Mouse (Mus musculus): Measurements from ENCODE around the gene Rwdd1. TPM values are rescaled to one million over a fixed set of nuclear protein-coding genes. Genes with fewer than 3 reads are reported as not detected.
"Not testable (repeated sequence)": the region's sequence is repeated elsewhere in the genome, so short reads cannot be mapped to it uniquely, and the experiment has no call there.

Rwdd1 gene
- polyA plus RNA-seq, 1 experiment = 114 TPM

DNA sequence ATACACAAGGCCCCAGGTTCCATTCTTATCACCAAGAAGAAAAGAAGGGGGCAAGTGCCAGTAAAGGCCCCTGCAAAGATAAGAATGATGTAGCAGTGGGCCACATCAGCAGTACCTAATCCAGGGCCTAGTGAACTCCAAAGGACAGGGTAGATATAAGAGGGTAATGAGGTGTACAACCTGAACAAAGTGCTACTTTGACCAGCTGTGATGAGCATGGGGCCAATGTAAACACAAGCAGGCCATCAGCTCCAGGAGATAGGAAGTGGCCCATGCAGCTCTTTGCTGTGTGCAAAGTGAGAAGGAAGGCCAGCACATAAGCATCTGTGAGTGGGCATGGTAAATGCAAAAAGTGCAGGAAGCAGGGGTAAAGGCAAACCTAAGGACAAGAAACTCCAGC lies 21.0 kb downstream of the Rwdd1 start:
- TF ChIP-seq MYOD1 (IDR thresholded peaks at IDR 0.05; ENCODE audit: control insufficient read depth, insufficient read length, low read depth) (no peak), USF1 (IDR thresholded peaks at IDR 0.05; ENCODE audit: low read depth) (no peak), MYOG (IDR thresholded peaks at IDR 0.05; ENCODE audit: control insufficient read depth, extremely low read depth, insufficient read length) (no peak), CEBPB (IDR thresholded peaks at IDR 0.05; ENCODE audit: low read depth) (no peak), FOSL1 (IDR thresholded peaks at IDR 0.05; ENCODE audit: insufficient read depth, low read length, poor library complexity, severe bottlenecking) (no peak), CTCF (IDR thresholded peaks at IDR 0.05; ENCODE audit: control insufficient read depth, insufficient read depth, insufficient read length) (no peak), MAX (IDR thresholded peaks at IDR 0.05) (no peak)
- Histone ChIP-seq H3K79me3 (ENCODE audit: low read depth) (no peaks in the 10 kb centered on the region), H3K27me3 (ENCODE audit: control insufficient read depth, insufficient read depth, insufficient read length) (no peaks in the 10 kb centered on the region), H3K4me3 (ENCODE audit: insufficient read depth, poor library complexity, severe bottlenecking) (no peak overlapping the region), H3K79me2 (ENCODE audit: control insufficient read depth, insufficient read depth) (no peaks in the 10 kb centered on the region), H3K36me3 (ENCODE audit: control insufficient read depth, insufficient read depth) (peaks cover 93% of the 10 kb centered on the region), H3ac (ENCODE audit: control insufficient read depth, insufficient read length, low read depth) (no peak overlapping the region)

DNA sequence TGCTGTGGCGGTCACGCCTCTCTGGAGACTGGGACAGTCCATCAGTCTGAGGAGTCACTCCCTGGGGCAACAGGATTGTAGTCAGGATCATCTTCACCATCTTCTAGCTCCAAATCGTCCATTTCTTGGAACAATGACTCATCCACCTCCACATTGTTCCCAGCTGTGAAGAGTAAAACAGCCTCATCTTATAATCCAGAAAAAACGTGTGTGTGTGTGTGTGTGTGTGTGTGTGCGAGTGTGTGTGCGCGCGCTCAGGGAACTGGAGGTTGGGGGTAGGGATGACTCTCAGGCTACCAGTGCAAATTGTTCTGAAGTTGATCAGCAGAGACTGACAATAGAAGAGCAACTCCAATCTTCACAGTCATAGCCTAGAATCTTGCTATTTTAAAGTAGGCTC lies 22.7 kb downstream of the Rwdd1 start:
- H3K36me3 ChIP-seq (ENCODE audit: control insufficient read depth, insufficient read depth) = peaks cover 94% of the 10 kb centered on the region

DNA sequence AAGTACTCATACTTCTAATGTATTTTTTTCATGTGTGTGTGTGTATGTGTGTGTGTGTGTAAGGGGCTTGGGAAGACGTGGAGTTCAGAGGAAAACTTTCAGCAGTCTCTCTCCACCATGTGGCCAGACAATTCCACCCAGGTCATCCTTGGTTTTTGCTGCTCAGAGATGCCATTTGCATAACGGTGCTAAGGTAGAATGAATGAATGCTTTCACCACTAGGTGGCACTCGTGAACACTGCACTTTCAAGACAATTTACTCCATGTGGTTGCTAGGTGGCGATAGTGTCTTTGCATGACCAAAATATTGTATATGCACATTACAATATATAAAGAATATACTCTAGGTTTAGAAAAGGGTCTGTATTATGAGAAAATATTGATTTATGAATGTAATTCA lies 32.7 kb downstream of the Rwdd1 start:
- Histone ChIP-seq H3ac (ENCODE audit: control insufficient read depth, insufficient read length, low read depth) (no peak overlapping the region), H3K79me3 (ENCODE audit: low read depth) (no peaks in the 10 kb centered on the region), H3K36me3 (ENCODE audit: control insufficient read depth, insufficient read depth) (peaks cover 14% of the 10 kb centered on the region), H3K27me3 (ENCODE audit: control insufficient read depth, insufficient read depth, insufficient read length) (no peaks in the 10 kb centered on the region), H3K4me3 (ENCODE audit: insufficient read depth, poor library complexity, severe bottlenecking) (no peak overlapping the region), H3K79me2 (ENCODE audit: control insufficient read depth, insufficient read depth) (no peaks in the 10 kb centered on the region)
- TF ChIP-seq CTCF (IDR thresholded peaks at IDR 0.05; ENCODE audit: control insufficient read depth, insufficient read depth, insufficient read length) (peak; percentile 82), FOSL1 (IDR thresholded peaks at IDR 0.05; ENCODE audit: insufficient read depth, low read length, poor library complexity, severe bottlenecking) (no peak), MYOG (IDR thresholded peaks at IDR 0.05; ENCODE audit: control insufficient read depth, extremely low read depth, insufficient read length) (no peak), USF1 (IDR thresholded peaks at IDR 0.05; ENCODE audit: low read depth) (no peak), MAX (IDR thresholded peaks at IDR 0.05) (no peak), MYOD1 (IDR thresholded peaks at IDR 0.05; ENCODE audit: control insufficient read depth, insufficient read length, low read depth) (no peak)

More for the DNA sequence above, 22.7 kb downstream of the Rwdd1 start:
- not testable (repeated sequence) for H3K79me3 ChIP-seq (ENCODE audit: low read depth); H3K27me3 ChIP-seq (ENCODE audit: control insufficient read depth, insufficient read depth, insufficient read length); H3ac ChIP-seq (ENCODE audit: control insufficient read depth, insufficient read length, low read depth); H3K4me3 ChIP-seq (ENCODE audit: insufficient read depth, poor library complexity, severe bottlenecking); H3K79me2 ChIP-seq (ENCODE audit: control insufficient read depth, insufficient read depth)

DNA sequence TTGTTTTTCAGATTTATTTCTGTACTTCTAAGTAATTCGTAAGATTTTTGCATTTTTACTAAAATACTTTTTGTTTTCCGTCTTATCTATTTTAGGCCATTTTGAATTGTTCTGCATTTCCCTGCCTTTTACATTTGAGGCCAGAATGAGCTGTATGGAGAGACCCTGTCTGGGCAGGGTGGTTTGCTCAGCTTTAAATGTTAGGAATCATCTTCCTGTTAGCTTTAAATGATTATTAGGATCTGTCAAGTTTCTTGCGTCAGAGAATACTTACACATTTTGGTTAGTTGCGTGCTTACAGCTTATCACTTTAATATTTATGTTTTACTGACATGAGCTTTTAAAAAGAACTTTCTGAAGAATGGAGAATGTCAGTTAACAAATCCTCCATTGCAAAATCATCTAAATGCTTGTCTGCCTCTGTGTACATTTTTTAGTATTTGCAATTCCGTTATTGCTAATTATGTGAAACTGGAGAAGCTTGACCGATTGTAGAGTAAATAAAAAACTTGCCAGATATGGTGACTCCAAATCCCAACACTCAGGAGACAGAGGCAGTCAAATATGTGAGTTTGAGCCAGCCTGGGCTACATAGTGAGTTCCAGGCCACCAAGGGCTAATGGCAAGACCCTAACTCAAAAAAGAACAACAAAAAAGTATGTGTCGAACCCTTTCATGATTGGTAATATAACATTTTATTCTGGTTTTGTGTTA lies 44.5 kb downstream of the Rwdd1 start:
- Histone ChIP-seq H3ac (ENCODE audit: control insufficient read depth, insufficient read length, low read depth) (no peak overlapping the region), H3K4me3 (ENCODE audit: insufficient read depth, poor library complexity, severe bottlenecking) (no peak overlapping the region), H3K27me3 (ENCODE audit: control insufficient read depth, insufficient read depth, insufficient read length) (no peaks in the 10 kb centered on the region), H3K79me2 (ENCODE audit: control insufficient read depth, insufficient read depth) (no peaks in the 10 kb centered on the region), H3K36me3 (ENCODE audit: control insufficient read depth, insufficient read depth) (no peaks in the 10 kb centered on the region), H3K79me3 (ENCODE audit: low read depth) (no peaks in the 10 kb centered on the region)
- TF ChIP-seq MAX (IDR thresholded peaks at IDR 0.05) (no peak), CEBPB (IDR thresholded peaks at IDR 0.05; ENCODE audit: low read depth) (no peak), MYOG (IDR thresholded peaks at IDR 0.05; ENCODE audit: control insufficient read depth, extremely low read depth, insufficient read length) (no peak)

DNA sequence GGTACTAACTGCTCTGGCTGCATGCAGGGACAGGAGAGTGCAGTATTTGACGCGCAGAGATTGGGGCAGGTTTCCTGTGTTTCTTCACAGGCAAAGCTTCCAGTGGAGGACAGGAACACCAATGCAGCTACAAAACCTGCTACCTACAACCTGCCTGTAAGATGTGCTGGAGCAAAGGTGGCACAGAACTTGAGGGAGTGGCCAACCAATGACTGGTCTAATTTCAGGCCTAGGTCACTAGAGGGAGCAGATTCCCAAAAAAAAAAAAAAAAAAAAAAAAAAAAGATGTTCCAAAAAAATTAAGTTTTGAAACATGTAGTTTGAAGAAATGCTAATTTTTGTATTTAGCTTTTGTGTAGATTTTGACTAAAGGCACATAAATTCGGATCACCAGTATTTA lies 66.9 kb downstream of the Rwdd1 start:
- no peaks in the 10 kb centered on the region for H3K27me3 ChIP-seq (ENCODE audit: control insufficient read depth, insufficient read depth, insufficient read length)
- peaks cover 24% of the 10 kb centered on the region for H3K36me3 ChIP-seq (ENCODE audit: control insufficient read depth, insufficient read depth)
- no peak overlapping the region for H3K4me3 ChIP-seq (ENCODE audit: insufficient read depth, poor library complexity, severe bottlenecking)
- peaks cover 35% of the 10 kb centered on the region for H3K79me2 ChIP-seq (ENCODE audit: control insufficient read depth, insufficient read depth)
- TF ChIP-seq CEBPB (IDR thresholded peaks at IDR 0.05; ENCODE audit: low read depth) (no peak), MYOD1 (IDR thresholded peaks at IDR 0.05; ENCODE audit: control insufficient read depth, insufficient read length, low read depth) (no peak), MYOG (IDR thresholded peaks at IDR 0.05; ENCODE audit: control insufficient read depth, extremely low read depth, insufficient read length) (no peak), CTCF (IDR thresholded peaks at IDR 0.05; ENCODE audit: control insufficient read depth, insufficient read depth, insufficient read length) (no peak), MAX (IDR thresholded peaks at IDR 0.05) (no peak), FOSL1 (IDR thresholded peaks at IDR 0.05; ENCODE audit: insufficient read depth, low read length, poor library complexity, severe bottlenecking) (no peak)
- no peak overlapping the region for H3ac ChIP-seq (ENCODE audit: control insufficient read depth, insufficient read length, low read depth)
- H3K79me3 ChIP-seq (ENCODE audit: low read depth) = peaks cover 22% of the 10 kb centered on the region

DNA sequence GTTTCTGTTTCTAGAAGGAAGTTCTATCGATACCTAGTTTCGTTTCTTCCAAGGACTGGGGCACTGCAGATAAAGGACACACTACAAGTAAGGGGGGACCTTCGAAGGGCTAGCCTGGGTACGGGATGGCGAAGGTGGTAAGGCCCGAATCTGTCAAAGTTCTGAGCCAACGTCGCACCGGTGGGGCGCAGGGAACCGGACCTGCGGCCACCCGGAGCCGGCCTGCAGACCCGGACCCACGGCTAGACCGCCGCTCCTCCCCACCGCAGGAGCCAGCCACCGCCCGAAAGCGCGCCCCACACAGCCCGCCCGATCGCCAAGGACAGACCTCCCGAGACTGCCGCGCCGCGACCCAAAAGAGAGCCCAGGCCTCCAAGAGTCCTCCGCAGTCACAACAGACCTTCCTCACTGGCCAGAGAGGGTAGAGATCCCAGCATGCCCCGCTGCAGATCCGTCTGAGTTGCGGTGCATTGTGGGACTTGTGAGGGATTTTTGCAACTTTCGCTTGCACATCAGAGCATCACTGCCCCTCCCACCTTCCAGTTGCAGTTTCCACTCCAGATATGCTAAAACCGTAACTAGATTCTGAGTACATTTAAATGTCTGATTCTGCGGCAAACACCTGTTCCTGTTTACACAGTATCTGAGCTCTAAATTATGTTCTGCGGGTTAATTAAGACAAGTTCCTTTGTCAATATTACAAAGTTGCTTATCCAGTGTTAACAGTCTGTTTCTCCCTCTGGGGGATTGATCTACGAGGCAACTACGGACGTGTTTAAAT lies 68.4 kb downstream of the Rwdd1 start, which contains the start of gene Zup1:
Zup1 (minus strand) TSS at position 467 of the 781 bp plus-strand sequence.
- TF ChIP-seq CEBPB (IDR thresholded peaks at IDR 0.05; ENCODE audit: low read depth) (peak; percentile 43), MYOG (IDR thresholded peaks at IDR 0.05; ENCODE audit: control insufficient read depth, extremely low read depth, insufficient read length) (no peak)
- peak within 1 kb of the TSS; percentile 98 for H3ac ChIP-seq (ENCODE audit: control insufficient read depth, insufficient read length, low read depth)
- H3K79me3 ChIP-seq (ENCODE audit: low read depth) = peaks cover 26% of the 10 kb centered on the region
- no peaks in the 10 kb centered on the region for H3K27me3 ChIP-seq (ENCODE audit: control insufficient read depth, insufficient read depth, insufficient read length)
- peaks cover 35% of the 10 kb centered on the region for H3K36me3 ChIP-seq (ENCODE audit: control insufficient read depth, insufficient read depth)
- H3K79me2 ChIP-seq (ENCODE audit: control insufficient read depth, insufficient read depth) = peaks cover 42% of the 10 kb centered on the region
- H3K4me3 ChIP-seq (ENCODE audit: insufficient read depth, poor library complexity, severe bottlenecking) = peak within 1 kb of the TSS; percentile 71

Other genes starting within 250 kb of the Rwdd1 start
- not detected for gene Sult3a2, start 232.9 kb downstream of the Rwdd1 start, polyA plus RNA-seq (2012; fragmentation: generic; extraction: Trizol)
- gene Sult3a1, start 161.9 kb downstream of the Rwdd1 start, polyA plus RNA-seq (2012; fragmentation: generic; extraction: Trizol) = not detected
- not detected for gene Rsph4a, start 114.5 kb downstream of the Rwdd1 start, polyA plus RNA-seq (2012; fragmentation: generic; extraction: Trizol)
- 1.7 TPM for gene Zup1, start 68.4 kb downstream of the Rwdd1 start, polyA plus RNA-seq (2012; fragmentation: generic; extraction: Trizol)
- gene Trappc3l, start 18.0 kb upstream of the Rwdd1 start, polyA plus RNA-seq (2012; fragmentation: generic; extraction: Trizol) = not detected
- gene Calhm4, start 24.7 kb upstream of the Rwdd1 start, polyA plus RNA-seq (2012; fragmentation: generic; extraction: Trizol) = not detected
- 0.13 TPM for gene Calhm5, start 76.9 kb upstream of the Rwdd1 start, polyA plus RNA-seq (2012; fragmentation: generic; extraction: Trizol)
- not detected for gene Calhm6, start 108.4 kb upstream of the Rwdd1 start, polyA plus RNA-seq (2012; fragmentation: generic; extraction: Trizol)
- 8.7 TPM for gene Dse, start 188.1 kb upstream of the Rwdd1 start, polyA plus RNA-seq (2012; fragmentation: generic; extraction: Trizol)